Mouse (Mus musculus) liver, embryonic 16.5 days (tissue): ENCODE measurements around the gene Spred2. TPM values are rescaled to one million over a fixed set of nuclear protein-coding genes. Genes with fewer than 3 reads are reported as not detected.

Experiments used
- ATAC-seq: fragments of 200-750 bp; cut with Nextera tagmentation; 2 replicates; pipeline ENCODE4 v1.8.0; 2017; ENCODE audit warnings: low read depth, mild to moderate bottlenecking, moderate number of reproducible peaks, moderate library complexity
- H3K27ac ChIP-seq: fragments of 300-500 bp; sonication (generic); 2 replicates; pipeline ENCODE4 v1.5.1; 2014; ENCODE audit warnings: mild to moderate bottlenecking, low read length
- H3K27me3 ChIP-seq: fragments of 300-500 bp; sonication (generic); 2 replicates; pipeline ENCODE4 v1.6.1; 2014; ENCODE audit warnings: low read depth, low read length, mixed read lengths; ENCODE audit not compliant: control insufficient read depth, insufficient read depth
- H3K36me3 ChIP-seq: fragments of 300-500 bp; sonication (generic); 2 replicates; pipeline ENCODE4 v1.6.1; 2014; ENCODE audit warnings: mild to moderate bottlenecking; ENCODE audit not compliant: control insufficient read depth, insufficient read depth
- H3K4me1 ChIP-seq: fragments of 300-500 bp; sonication (generic); 2 replicates; pipeline ENCODE4 v1.6.1; 2014; ENCODE audit warnings: low read depth, low read length, mixed read lengths; ENCODE audit not compliant: control insufficient read depth
- H3K4me2 ChIP-seq: fragments of 300-500 bp; sonication (generic); 2 replicates; pipeline ENCODE4 v1.6.1; 2014; ENCODE audit warnings: low read depth, low read length, mixed read lengths
- H3K4me3 ChIP-seq: fragments of 300-500 bp; sonication (generic); 2 replicates; pipeline ENCODE4 v1.5.1; 2014; ENCODE audit warnings: low read depth, mild to moderate bottlenecking, low read length
- H3K9ac ChIP-seq: fragments of 300-500 bp; sonication (generic); 2 replicates; pipeline ENCODE4 v1.6.1; 2014; ENCODE audit warnings: low read depth, low read length
- H3K9me3 ChIP-seq: fragments of 300-500 bp; sonication (generic); replicated peaks from 2 replicates; pipeline ENCODE4 v1.6.1; 2016; ENCODE audit warnings: low read length; ENCODE audit not compliant: control insufficient read depth
- WGBS: fragments of 180-500 bp; shearing (Covaris S2); extraction: QIAGEN DNeasy Blood & Tissue Kit; methylation state at CpG from one replicate; pipeline ENCODE4 v1.1.7; 2014; ENCODE audit not compliant: insufficient replicate concordance; 5-methylcytosine and 5-hydroxymethylcytosine counted together
- polyA plus RNA-seq: library from polyadenylated mRNA; unstranded; fragments of >200 nt; fragmentation: Nextera tagmentation; extraction: Ambion mirVana; gene quantifications from 2 replicates; pipeline ENCODE4 v1.2.1, GENCODE M21; 2015

Spred2 gene
- 0.98 and 1.3 TPM in 2 replicates for polyA plus RNA-seq

GRCm38 (mm10) chr11:19923888-19924756 is at the start of gene Spred2:
Gene Spred2, plus strand, starts transcription at chr11:19924375.
- no peaks in the 10 kb centered on the region for H3K36me3 ChIP-seq
- peak within 1 kb of the TSS; percentile 74 for H3K9ac ChIP-seq
- H3K4me2 ChIP-seq = peak within 1 kb of the TSS; percentile 91
- peak within 1 kb of the TSS; percentile 77 for H3K4me3 ChIP-seq
- peak within 1 kb of the TSS; percentile 91 for H3K27ac ChIP-seq
- H3K9me3 ChIP-seq = no peaks in the 10 kb centered on the region
- WGBS = under 1% methylated on average over 52 of the region's 57 CpGs
- H3K4me1 ChIP-seq = peaks cover 35% of the 10 kb centered on the region
- peak; percentile 48 for ATAC-seq
- no peaks in the 10 kb centered on the region for H3K27me3 ChIP-seq

GRCm38 (mm10) chr11:19875551-19875950 is 48.6 kb upstream of the Spred2 start:
- no peak overlapping the region for H3K4me2 ChIP-seq
- WGBS = 45% methylated on average over 12 of the region's 12 CpGs
- no peak overlapping the region for H3K4me3 ChIP-seq
- H3K9me3 ChIP-seq = no peaks in the 10 kb centered on the region
- H3K36me3 ChIP-seq = no peaks in the 10 kb centered on the region
- no peak overlapping the region for H3K27ac ChIP-seq
- no peaks in the 10 kb centered on the region for H3K4me1 ChIP-seq
- H3K9ac ChIP-seq = no peak overlapping the region
- no peaks in the 10 kb centered on the region for H3K27me3 ChIP-seq
- no peak for ATAC-seq

GRCm38 (mm10) chr11:19875964-19876363 is 48.2 kb upstream of the Spred2 start:
- Histone ChIP-seq H3K36me3 (no peaks in the 10 kb centered on the region), H3K4me3 (no peak overlapping the region), H3K27me3 (no peaks in the 10 kb centered on the region), H3K4me1 (no peaks in the 10 kb centered on the region), H3K9me3 (no peaks in the 10 kb centered on the region), H3K4me2 (no peak overlapping the region), H3K27ac (no peak overlapping the region), H3K9ac (no peak overlapping the region)
- 60% methylated on average over 5 of the region's 5 CpGs for WGBS
- no peak for ATAC-seq

- 53% methylated on average over 4 of the region's 4 CpGs for WGBS
- Histone ChIP-seq H3K27ac (no peak overlapping the region), H3K9me3 (no peaks in the 10 kb centered on the region), H3K4me3 (no peak overlapping the region), H3K9ac (no peak overlapping the region), H3K4me1 (no peaks in the 10 kb centered on the region), H3K27me3 (no peaks in the 10 kb centered on the region), H3K4me2 (no peak overlapping the region), H3K36me3 (no peaks in the 10 kb centered on the region)
- no peak for ATAC-seq
These were observed 46.8 kb upstream of the Spred2 start for GRCm38 (mm10) chr11:19877239-19877915.

GRCm38 (mm10) chr11:19881342-19881741 is 42.8 kb upstream of the Spred2 start:
- H3K27ac ChIP-seq = no peak overlapping the region
- no peaks in the 10 kb centered on the region for H3K36me3 ChIP-seq
- H3K4me1 ChIP-seq = no peaks in the 10 kb centered on the region
- H3K4me2 ChIP-seq = no peak overlapping the region
- no peak overlapping the region for H3K9ac ChIP-seq
- WGBS = 53% methylated on average over 2 of the region's 2 CpGs
- H3K4me3 ChIP-seq = no peak overlapping the region
- H3K9me3 ChIP-seq = no peaks in the 10 kb centered on the region
- H3K27me3 ChIP-seq = no peaks in the 10 kb centered on the region
- ATAC-seq = no peak

GRCm38 (mm10) chr11:19890700-19891406 is 33.3 kb upstream of the Spred2 start:
- Histone ChIP-seq H3K27ac (no peak overlapping the region), H3K4me3 (no peak overlapping the region), H3K36me3 (no peaks in the 10 kb centered on the region), H3K4me2 (no peak overlapping the region), H3K9ac (no peak overlapping the region), H3K27me3 (no peaks in the 10 kb centered on the region), H3K4me1 (no peaks in the 10 kb centered on the region), H3K9me3 (no peaks in the 10 kb centered on the region)
- WGBS = 16% methylated on average over 6 of the region's 6 CpGs
- no peak for ATAC-seq

- Histone ChIP-seq H3K4me2 (no peak overlapping the region), H3K36me3 (no peaks in the 10 kb centered on the region), H3K27ac (no peak overlapping the region), H3K27me3 (no peaks in the 10 kb centered on the region), H3K9ac (no peak overlapping the region), H3K4me1 (no peaks in the 10 kb centered on the region), H3K9me3 (no peaks in the 10 kb centered on the region), H3K4me3 (no peak overlapping the region)
- no peak for ATAC-seq
- 53% methylated on average over 3 of the region's 3 CpGs for WGBS
These were observed 30.9 kb upstream of the Spred2 start for GRCm38 (mm10) chr11:19893233-19893632.

GRCm38 (mm10) chr11:19899621-19900020 is 24.6 kb upstream of the Spred2 start:
- Histone ChIP-seq H3K9me3 (no peaks in the 10 kb centered on the region), H3K27ac (no peak overlapping the region), H3K4me3 (no peak overlapping the region), H3K27me3 (no peaks in the 10 kb centered on the region), H3K4me1 (no peaks in the 10 kb centered on the region), H3K36me3 (no peaks in the 10 kb centered on the region), H3K4me2 (no peak overlapping the region), H3K9ac (no peak overlapping the region)
- 51% methylated on average over 5 of the region's 5 CpGs for WGBS
- ATAC-seq = no peak
